Mouse (Mus musculus): Measurements from ENCODE around the gene Hist1h2ba.

The Hist1h2ba gene

GRCm38 (mm10) chr13:23933421-23934210, at the start of gene Hist1h2ba:
Gene Hist1h2ba (minus strand): TSS chr13:23934156.
- DNase-seq (ENCODE audit: extremely low read depth, low read depth, low spot score) = no peak

- DNase-seq (ENCODE audit: extremely low read depth, low read depth, low spot score) = no peak
Measured at GRCm38 (mm10) chr13:23972271-23972670, 38.3 kb upstream of the Hist1h2ba start.

- no peak for DNase-seq (ENCODE audit: extremely low read depth, low read depth, low spot score)
Measured at GRCm38 (mm10) chr13:23971870-23972269, 37.9 kb upstream of the Hist1h2ba start.

GRCm38 (mm10) chr13:23964909-23965308, 31.0 kb upstream of the Hist1h2ba start:
- no peak for DNase-seq (ENCODE audit: extremely low read depth, low read depth, low spot score)

GRCm38 (mm10) chr13:23959776-23960175, 25.8 kb upstream of the Hist1h2ba start:
- no peak for DNase-seq (ENCODE audit: extremely low read depth, low read depth, low spot score)

GRCm38 (mm10) chr13:23950928-23951327, 17.0 kb upstream of the Hist1h2ba start:
- DNase-seq (ENCODE audit: extremely low read depth, low read depth, low spot score) = no peak

GRCm38 (mm10) chr13:23949484-23950246, 15.7 kb upstream of the Hist1h2ba start:
- no peak for DNase-seq (ENCODE audit: extremely low read depth, low read depth, low spot score)

- no peak for DNase-seq (ENCODE audit: extremely low read depth, low read depth, low spot score)
Measured at GRCm38 (mm10) chr13:23946254-23946653, 12.3 kb upstream of the Hist1h2ba start.

- DNase-seq (ENCODE audit: extremely low read depth, low read depth, low spot score) = no peak
Measured at GRCm38 (mm10) chr13:23942861-23943260, 8.9 kb upstream of the Hist1h2ba start.

GRCm38 (mm10) chr13:23940291-23940690, 6.3 kb upstream of the Hist1h2ba start:
- peak; percentile 4 for DNase-seq (ENCODE audit: extremely low read depth, low read depth, low spot score)

GRCm38 (mm10) chr13:23938699-23939098, 4.7 kb upstream of the Hist1h2ba start:
- no peak for DNase-seq (ENCODE audit: extremely low read depth, low read depth, low spot score)

- DNase-seq (ENCODE audit: extremely low read depth, low read depth, low spot score) = no peak
Measured at GRCm38 (mm10) chr13:23934211-23934520, 210 bp upstream of the Hist1h2ba start, which contains the start of gene Hist1h2aa. Gene Hist1h2aa (plus strand): TSS chr13:23934462.

GRCm38 (mm10) chr13:23930904-23931303, 3.1 kb downstream of the Hist1h2ba start:
- no peak for DNase-seq (ENCODE audit: extremely low read depth, low read depth, low spot score)

- no peak for DNase-seq (ENCODE audit: extremely low read depth, low read depth, low spot score)
Measured at GRCm38 (mm10) chr13:23930461-23930860, 3.5 kb downstream of the Hist1h2ba start.

GRCm38 (mm10) chr13:23928637-23929036, 5.3 kb downstream of the Hist1h2ba start:
- DNase-seq (ENCODE audit: extremely low read depth, low read depth, low spot score) = no peak

GRCm38 (mm10) chr13:23925792-23926191, 8.2 kb downstream of the Hist1h2ba start:
- no peak for DNase-seq (ENCODE audit: extremely low read depth, low read depth, low spot score)

- no peak for DNase-seq (ENCODE audit: extremely low read depth, low read depth, low spot score)
Measured at GRCm38 (mm10) chr13:23917674-23918073, 16.3 kb downstream of the Hist1h2ba start.

GRCm38 (mm10) chr13:23916132-23916531, 17.8 kb downstream of the Hist1h2ba start:
- DNase-seq (ENCODE audit: extremely low read depth, low read depth, low spot score) = no peak

GRCm38 (mm10) chr13:23914376-23915167, 19.4 kb downstream of the Hist1h2ba start, which contains the start of gene Slc17a4:
Gene Slc17a4 (minus strand): TSS chr13:23915009.
- DNase-seq (ENCODE audit: extremely low read depth, low read depth, low spot score) = no peak

GRCm38 (mm10) chr13:23913791-23914306, 20.1 kb downstream of the Hist1h2ba start:
- DNase-seq (ENCODE audit: extremely low read depth, low read depth, low spot score) = no peak

- DNase-seq (ENCODE audit: extremely low read depth, low read depth, low spot score) = no peak
Measured at GRCm38 (mm10) chr13:23911335-23911734, 22.6 kb downstream of the Hist1h2ba start.
